Mouse (Mus musculus): ENCODE results near the gene Bptf.
"Not testable (repeated sequence)": the region's sequence is repeated elsewhere in the genome, so short reads cannot be mapped to it uniquely, and the experiment has no call there.

The Bptf gene

GRCm38 (mm10) chr11:107117789-107118188, 14.1 kb downstream of the Bptf start:
- no peak for DNase-seq (ENCODE audit: low spot score in 2 of 2)

GRCm38 (mm10) chr11:107113881-107114557, 17.9 kb downstream of the Bptf start:
- DNase-seq (ENCODE audit: low spot score in 2 of 2) = no peak

GRCm38 (mm10) chr11:107113112-107113511, 18.8 kb downstream of the Bptf start:
- DNase-seq (ENCODE audit: low spot score in 2 of 2) = no peak

- DNase-seq (ENCODE audit: low spot score in 2 of 2) = no peak
Observed at GRCm38 (mm10) chr11:107109669-107110068, 22.3 kb downstream of the Bptf start.

- no peak for DNase-seq (ENCODE audit: low spot score in 2 of 2)
Observed at GRCm38 (mm10) chr11:107108892-107109291, 23.0 kb downstream of the Bptf start.

GRCm38 (mm10) chr11:107107725-107108078, 24.2 kb downstream of the Bptf start:
- no peak for DNase-seq (ENCODE audit: low spot score in 2 of 2)

GRCm38 (mm10) chr11:107106978-107107724, 24.8 kb downstream of the Bptf start:
- no peak for DNase-seq (ENCODE audit: low spot score in 2 of 2)

GRCm38 (mm10) chr11:107106461-107106860, 25.5 kb downstream of the Bptf start:
- no peak for DNase-seq (ENCODE audit: low spot score in 2 of 2)

- DNase-seq (ENCODE audit: low spot score in 2 of 2) = peak; percentile 31 to 59
Observed at GRCm38 (mm10) chr11:107105227-107105626, 26.7 kb downstream of the Bptf start.

- no peak for DNase-seq (ENCODE audit: low spot score in 2 of 2)
Observed at GRCm38 (mm10) chr11:107103736-107104135, 28.2 kb downstream of the Bptf start.

- DNase-seq (ENCODE audit: low spot score in 2 of 2) = no peak
Observed at GRCm38 (mm10) chr11:107103224-107103589, 28.7 kb downstream of the Bptf start.

GRCm38 (mm10) chr11:107102465-107103223, 29.3 kb downstream of the Bptf start:
- DNase-seq (ENCODE audit: low spot score in 2 of 2) = no peak

- DNase-seq (ENCODE audit: low spot score in 2 of 2) = no peak
Observed at GRCm38 (mm10) chr11:107096973-107097372, 35.0 kb downstream of the Bptf start.

GRCm38 (mm10) chr11:107093871-107094270, 38.1 kb downstream of the Bptf start:
- no peak for DNase-seq (ENCODE audit: low spot score in 2 of 2)

GRCm38 (mm10) chr11:107092637-107093036, 39.3 kb downstream of the Bptf start:
- DNase-seq (ENCODE audit: low spot score in 2 of 2) = no peak

GRCm38 (mm10) chr11:107085866-107086265, 46.1 kb downstream of the Bptf start:
- DNase-seq (ENCODE audit: low spot score in 2 of 2) = no peak

- DNase-seq (ENCODE audit: low spot score in 2 of 2) = no peak
Observed at GRCm38 (mm10) chr11:107083480-107083879, 48.4 kb downstream of the Bptf start.

- DNase-seq (ENCODE audit: low spot score in 2 of 2) = no peak
Observed at GRCm38 (mm10) chr11:107065216-107065785, 66.6 kb downstream of the Bptf start.

GRCm38 (mm10) chr11:107064590-107064989, 67.3 kb downstream of the Bptf start:
- no peak for DNase-seq (ENCODE audit: low spot score in 2 of 2)

- DNase-seq (ENCODE audit: low spot score in 2 of 2) = no peak
Observed at GRCm38 (mm10) chr11:107063067-107063466, 68.9 kb downstream of the Bptf start.

- DNase-seq (ENCODE audit: low spot score in 2 of 2) = no peak
Observed at GRCm38 (mm10) chr11:107060941-107061340, 71.0 kb downstream of the Bptf start.

GRCm38 (mm10) chr11:107059634-107060033, 72.3 kb downstream of the Bptf start:
- DNase-seq (ENCODE audit: low spot score in 2 of 2) = not testable (repeated sequence)

Measured in cerebellum, postnatal 4 days (tissue).